Mouse (Mus musculus): ENCODE data around the gene Omp. TPM values are rescaled to one million over a fixed set of nuclear protein-coding genes. Genes with fewer than 3 reads are reported as not detected.

Gene Omp
- polyA plus RNA-seq, 1 experiment from 2014 or later: 0.37 TPM

GRCm38 (mm10) chr7:98102488-98102887, 42.8 kb downstream of the Omp start:
- Histone ChIP-seq H3K4me3 (ENCODE audit: low read length) (no peak overlapping the region), H3K4me1 (ENCODE audit: control insufficient read depth, insufficient read depth, low read length) (peaks cover 18% of the 10 kb centered on the region), H3K9ac (ENCODE audit: low read depth, low read length) (peak overlapping the region; percentile 67), H3K36me3 (ENCODE audit: control insufficient read depth, insufficient read depth, low read length) (peaks cover 2% of the 10 kb centered on the region; the same call in 1 of the 2 replicates), H3K9me3 (ENCODE audit: control insufficient read depth, low read length) (no peaks in the 10 kb centered on the region), H3K27me3 (replicated peaks; ENCODE audit: control insufficient read depth, insufficient read depth, low read length) (no peaks in the 10 kb centered on the region), H3K4me2 (ENCODE audit: low read depth, low read length) (no peak overlapping the region), H3K27ac (ENCODE audit: low read length) (no peak overlapping the region)
- 97% methylated on average over 11 of the region's 11 CpGs for WGBS
- ATAC-seq: no peak

GRCm38 (mm10) chr7:98097557-98097956, 47.7 kb downstream of the Omp start:
- H3K4me3 ChIP-seq (ENCODE audit: low read length): no peak overlapping the region
- no peak overlapping the region for H3K9ac ChIP-seq (ENCODE audit: low read depth, low read length)
- 0 out of 2 replicates have a peak, but pooled peaks cover 3% of the 10 kb centered on the region for H3K9me3 ChIP-seq (ENCODE audit: control insufficient read depth, low read length)
- peaks cover 12% of the 10 kb centered on the region for H3K36me3 ChIP-seq (ENCODE audit: control insufficient read depth, insufficient read depth, low read length)
- no peak overlapping the region for H3K4me2 ChIP-seq (ENCODE audit: low read depth, low read length)
- H3K27me3 ChIP-seq (replicated peaks; ENCODE audit: control insufficient read depth, insufficient read depth, low read length): no peaks in the 10 kb centered on the region
- 94% methylated on average over 8 of the region's 8 CpGs for WGBS
- H3K4me1 ChIP-seq (ENCODE audit: control insufficient read depth, insufficient read depth, low read length): no peaks in the 10 kb centered on the region
- no peak overlapping the region for H3K27ac ChIP-seq (ENCODE audit: low read length)
- no peak for ATAC-seq

GRCm38 (mm10) chr7:98095852-98096251, 49.5 kb downstream of the Omp start:
- ATAC-seq: no peak
- Histone ChIP-seq H3K27me3 (replicated peaks; ENCODE audit: control insufficient read depth, insufficient read depth, low read length) (no peaks in the 10 kb centered on the region), H3K27ac (ENCODE audit: low read length) (no peak overlapping the region), H3K36me3 (ENCODE audit: control insufficient read depth, insufficient read depth, low read length) (peaks cover 12% of the 10 kb centered on the region), H3K4me1 (ENCODE audit: control insufficient read depth, insufficient read depth, low read length) (no peaks in the 10 kb centered on the region), H3K4me2 (ENCODE audit: low read depth, low read length) (no peak overlapping the region), H3K9ac (ENCODE audit: low read depth, low read length) (no peak overlapping the region), H3K4me3 (ENCODE audit: low read length) (no peak overlapping the region), H3K9me3 (ENCODE audit: control insufficient read depth, low read length) (0 out of 2 replicates have a peak, but pooled peaks cover 3% of the 10 kb centered on the region)
- 94% methylated on average over 4 of the region's 4 CpGs for WGBS

Other genes with a start within 250 kb of the Omp start
- not detected in 2 replicates for gene Gdpd4, start 225.5 kb downstream of the Omp start, polyA plus RNA-seq (2015; fragmentation: Nextera tagmentation; extraction: Ambion mirVana)
- 24.0 and 35.6 TPM in 2 replicates for gene Myo7a, start 26.0 kb downstream of the Omp start, polyA plus RNA-seq (2015; fragmentation: Nextera tagmentation; extraction: Ambion mirVana)
- gene Capn5, start 32.8 kb upstream of the Omp start, polyA plus RNA-seq (2015; fragmentation: Nextera tagmentation; extraction: Ambion mirVana): 10.2 and 10.9 TPM in 2 replicates
- gene B3gnt6, start 54.0 kb upstream of the Omp start, polyA plus RNA-seq (2015; fragmentation: Nextera tagmentation; extraction: Ambion mirVana): 0.15 TPM in 1 of 2 replicates, not detected in the other
- gene Acer3, start 175.7 kb upstream of the Omp start, polyA plus RNA-seq (2015; fragmentation: Nextera tagmentation; extraction: Ambion mirVana): 17.1 and 20.5 TPM in 2 replicates
- 6.2 and 7.5 TPM in 2 replicates for gene Tsku, start 215.8 kb upstream of the Omp start, polyA plus RNA-seq (2015; fragmentation: Nextera tagmentation; extraction: Ambion mirVana)